Mouse (Mus musculus): ENCODE measurements around the gene Otulin.

DNA sequence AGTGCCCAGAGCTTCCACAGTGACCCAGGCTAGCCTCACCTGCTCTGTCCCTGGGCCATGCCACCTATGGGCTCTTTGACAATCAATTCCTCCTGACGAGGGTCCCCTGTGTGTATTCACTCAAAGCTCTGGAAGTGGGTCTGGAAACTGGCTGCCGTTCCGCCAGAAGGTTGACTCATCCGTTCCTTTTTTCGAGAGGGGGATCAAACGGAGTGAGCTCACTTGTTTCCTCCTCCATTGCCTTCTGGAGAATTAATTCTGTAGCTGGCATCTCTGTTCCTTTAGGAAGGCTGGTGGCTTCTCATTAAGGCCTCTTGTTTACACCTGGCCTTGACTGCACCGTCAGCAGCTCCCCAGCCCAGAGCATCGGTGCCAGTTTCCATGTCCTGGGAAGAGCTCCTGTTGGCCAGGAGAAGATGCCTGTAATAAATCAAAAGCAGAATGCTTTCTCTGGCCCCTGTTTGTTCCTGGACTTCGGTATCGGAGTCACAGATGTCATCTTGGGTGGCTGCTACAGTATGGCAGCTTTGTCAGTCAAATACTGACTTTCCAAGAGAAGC, 64.8 kb downstream of the Otulin start:
- no peak for TF ChIP-seq CTCF (IDR thresholded peaks at IDR 0.05; ENCODE audit: low read depth, low read length)
- no peak for TF ChIP-seq POLR2A (IDR thresholded peaks at IDR 0.05; ENCODE audit: extremely low read depth, insufficient read depth, low read length)

All from liver, adult 2 months (tissue).